Mouse (Mus musculus): ENCODE results near the gene C1ql4. TPM values are rescaled to one million over a fixed set of nuclear protein-coding genes. Genes with fewer than 3 reads are reported as not detected.

Gene C1ql4
- polyA plus RNA-seq, 1 experiment = 0.10 TPM

- no peaks in the 10 kb centered on the region for H3K79me2 ChIP-seq (ENCODE audit: control insufficient read depth, insufficient read depth)
- H3K27me3 ChIP-seq (ENCODE audit: control insufficient read depth, insufficient read depth, insufficient read length) = no peaks in the 10 kb centered on the region
- no peak overlapping the region for H3K4me3 ChIP-seq
- no peak overlapping the region for H3ac ChIP-seq (ENCODE audit: control insufficient read depth, insufficient read length)
- H3K4me2 ChIP-seq (ENCODE audit: low read depth) = no peak overlapping the region
- TF ChIP-seq POLR2A (IDR thresholded peaks at IDR 0.05; ENCODE audit: insufficient read length, low read depth) = no peak
- TF ChIP-seq POLR2AphosphoS2 (IDR thresholded peaks at IDR 0.05; ENCODE audit: insufficient read length, low read depth) = peak; percentile 85
- peaks cover 14% of the 10 kb centered on the region for H3K36me3 ChIP-seq (ENCODE audit: control insufficient read depth, insufficient read depth)
Observed at GRCm38 (mm10) chr15:99084618-99085017, 3.0 kb downstream of the C1ql4 start.

- no peak overlapping the region for H3K4me3 ChIP-seq
- H3K36me3 ChIP-seq (ENCODE audit: control insufficient read depth, insufficient read depth) = peaks cover 15% of the 10 kb centered on the region
- no peaks in the 10 kb centered on the region for H3K79me2 ChIP-seq (ENCODE audit: control insufficient read depth, insufficient read depth)
- no peak overlapping the region for H3K4me2 ChIP-seq (ENCODE audit: low read depth)
- no peak overlapping the region for H3ac ChIP-seq (ENCODE audit: control insufficient read depth, insufficient read length)
- TF ChIP-seq POLR2A (IDR thresholded peaks at IDR 0.05; ENCODE audit: insufficient read length, low read depth) (no peak), MAX (IDR thresholded peaks at IDR 0.05; ENCODE audit: low read depth) (no peak), MYOD1 (IDR thresholded peaks at IDR 0.05; ENCODE audit: control insufficient read depth in 1 of 3, insufficient read length in 2 of 3, low read depth in 2 of 3) (no peak), SRF (IDR thresholded peaks at IDR 0.05; ENCODE audit: control insufficient read depth, insufficient read length, low read depth) (no peak), TCF12 (IDR thresholded peaks at IDR 0.05; ENCODE audit: insufficient read depth, poor library complexity, severe bottlenecking) (no peak), REST (IDR thresholded peaks at IDR 0.05; ENCODE audit: insufficient read depth, insufficient read length) (no peak), POLR2AphosphoS2 (IDR thresholded peaks at IDR 0.05; ENCODE audit: insufficient read length, low read depth) (peak; percentile 79), E2F4 (IDR thresholded peaks at IDR 0.05; ENCODE audit: insufficient read depth) (no peak)
- no peaks in the 10 kb centered on the region for H3K27me3 ChIP-seq (ENCODE audit: control insufficient read depth, insufficient read depth, insufficient read length)
Observed at GRCm38 (mm10) chr15:99083867-99084557, 3.6 kb downstream of the C1ql4 start.

GRCm38 (mm10) chr15:99083258-99083657 lies 4.4 kb downstream of the C1ql4 start:
- no peaks in the 10 kb centered on the region for H3K27me3 ChIP-seq (ENCODE audit: control insufficient read depth, insufficient read depth, insufficient read length)
- H3K4me2 ChIP-seq (ENCODE audit: low read depth) = no peak overlapping the region
- H3K36me3 ChIP-seq (ENCODE audit: control insufficient read depth, insufficient read depth) = peaks cover 22% of the 10 kb centered on the region
- TF ChIP-seq USF1 (IDR thresholded peaks at IDR 0.05; ENCODE audit: low read depth) (no peak), MAX (IDR thresholded peaks at IDR 0.05; ENCODE audit: low read depth) (no peak), E2F4 (IDR thresholded peaks at IDR 0.05; ENCODE audit: insufficient read depth) (no peak), REST (IDR thresholded peaks at IDR 0.05; ENCODE audit: insufficient read depth, insufficient read length) (no peak), MYOD1 (IDR thresholded peaks at IDR 0.05; ENCODE audit: control insufficient read depth in 1 of 3, insufficient read length in 2 of 3, low read depth in 2 of 3) (no peak), CEBPB (IDR thresholded peaks at IDR 0.05; ENCODE audit: insufficient read depth, poor library complexity, severe bottlenecking) (no peak), TCF12 (IDR thresholded peaks at IDR 0.05; ENCODE audit: insufficient read depth, poor library complexity, severe bottlenecking) (no peak), POLR2A (IDR thresholded peaks at IDR 0.05; ENCODE audit: insufficient read length, low read depth) (no peak), SRF (IDR thresholded peaks at IDR 0.05; ENCODE audit: control insufficient read depth, insufficient read length, low read depth) (no peak), MYOG (IDR thresholded peaks at IDR 0.05; ENCODE audit: control insufficient read depth in 1 of 3, insufficient read depth in 1 of 3, insufficient read length in 2 of 3, low read depth in 2 of 3) (no peak), TCF3 (IDR thresholded peaks at IDR 0.05; ENCODE audit: insufficient read length, low read depth) (no peak), POLR2AphosphoS2 (IDR thresholded peaks at IDR 0.05; ENCODE audit: insufficient read length, low read depth) (no peak)
- no peak overlapping the region for H3ac ChIP-seq (ENCODE audit: control insufficient read depth, insufficient read length)
- no peaks in the 10 kb centered on the region for H3K79me2 ChIP-seq (ENCODE audit: control insufficient read depth, insufficient read depth)
- no peak overlapping the region for H3K4me3 ChIP-seq

- no peak for TF ChIP-seq MYOD1 (IDR thresholded peaks at IDR 0.05; ENCODE audit: control insufficient read depth in 1 of 3, insufficient read length in 2 of 3, low read depth in 2 of 3)
- TF ChIP-seq TCF12 (IDR thresholded peaks at IDR 0.05; ENCODE audit: insufficient read depth, poor library complexity, severe bottlenecking) = no peak
- no peak for TF ChIP-seq CEBPB (IDR thresholded peaks at IDR 0.05; ENCODE audit: insufficient read depth, poor library complexity, severe bottlenecking)
- no peak for TF ChIP-seq MAX (IDR thresholded peaks at IDR 0.05; ENCODE audit: low read depth)
- no peak for TF ChIP-seq TCF3 (IDR thresholded peaks at IDR 0.05; ENCODE audit: insufficient read length, low read depth)
- TF ChIP-seq E2F4 (IDR thresholded peaks at IDR 0.05; ENCODE audit: insufficient read depth) = no peak
- TF ChIP-seq REST (IDR thresholded peaks at IDR 0.05; ENCODE audit: insufficient read depth, insufficient read length) = no peak
- no peak for TF ChIP-seq POLR2AphosphoS2 (IDR thresholded peaks at IDR 0.05; ENCODE audit: insufficient read length, low read depth)
- TF ChIP-seq USF1 (IDR thresholded peaks at IDR 0.05; ENCODE audit: low read depth) = no peak
- no peak for TF ChIP-seq SRF (IDR thresholded peaks at IDR 0.05; ENCODE audit: control insufficient read depth, insufficient read length, low read depth)
- no peak for TF ChIP-seq POLR2A (IDR thresholded peaks at IDR 0.05; ENCODE audit: insufficient read length, low read depth)
- TF ChIP-seq MYOG (IDR thresholded peaks at IDR 0.05; ENCODE audit: control insufficient read depth in 1 of 3, insufficient read depth in 1 of 3, insufficient read length in 2 of 3, low read depth in 2 of 3) = no peak
- H3K79me2 ChIP-seq (ENCODE audit: control insufficient read depth, insufficient read depth) = no peaks in the 10 kb centered on the region
- peaks cover 22% of the 10 kb centered on the region for H3K36me3 ChIP-seq (ENCODE audit: control insufficient read depth, insufficient read depth)
- no peaks in the 10 kb centered on the region for H3K27me3 ChIP-seq (ENCODE audit: control insufficient read depth, insufficient read depth, insufficient read length)
- H3ac ChIP-seq (ENCODE audit: control insufficient read depth, insufficient read length) = no peak overlapping the region
- no peak overlapping the region for H3K4me2 ChIP-seq (ENCODE audit: low read depth)
- H3K4me3 ChIP-seq = no peak overlapping the region
Observed at GRCm38 (mm10) chr15:99082840-99083239, 4.8 kb downstream of the C1ql4 start.

GRCm38 (mm10) chr15:99082322-99082721 lies 5.3 kb downstream of the C1ql4 start:
- Histone ChIP-seq H3ac (ENCODE audit: control insufficient read depth, insufficient read length) (no peak overlapping the region), H3K79me2 (ENCODE audit: control insufficient read depth, insufficient read depth) (no peaks in the 10 kb centered on the region), H3K4me2 (ENCODE audit: low read depth) (no peak overlapping the region), H3K27me3 (ENCODE audit: control insufficient read depth, insufficient read depth, insufficient read length) (no peaks in the 10 kb centered on the region), H3K36me3 (ENCODE audit: control insufficient read depth, insufficient read depth) (peaks cover 22% of the 10 kb centered on the region), H3K4me3 (no peak overlapping the region)
- no peak for TF ChIP-seq SRF (IDR thresholded peaks at IDR 0.05; ENCODE audit: control insufficient read depth, insufficient read length, low read depth)
- TF ChIP-seq E2F4 (IDR thresholded peaks at IDR 0.05; ENCODE audit: insufficient read depth) = no peak
- no peak for TF ChIP-seq MYOG (IDR thresholded peaks at IDR 0.05; ENCODE audit: control insufficient read depth in 1 of 3, insufficient read depth in 1 of 3, insufficient read length in 2 of 3, low read depth in 2 of 3)
- no peak for TF ChIP-seq POLR2A (IDR thresholded peaks at IDR 0.05; ENCODE audit: insufficient read length, low read depth)
- no peak for TF ChIP-seq MYOD1 (IDR thresholded peaks at IDR 0.05; ENCODE audit: control insufficient read depth in 1 of 3, insufficient read length in 2 of 3, low read depth in 2 of 3)
- no peak for TF ChIP-seq TCF12 (IDR thresholded peaks at IDR 0.05; ENCODE audit: insufficient read depth, poor library complexity, severe bottlenecking)
- no peak for TF ChIP-seq MAX (IDR thresholded peaks at IDR 0.05; ENCODE audit: low read depth)

Measured in myocyte (in vitro differentiated cells).